Mouse (Mus musculus): ENCODE measurements at regions not wholly inside any gene's neighbourhood (a gene's known extent, or its start where the extent isn't known, plus 50 kb on each side); places are given as distances from the start of the nearest gene placed in this dataset.

- Histone ChIP-seq H3K4me1 (ENCODE audit: control insufficient read depth in 1 of 2, insufficient read depth in 2 of 2, low read length in 2 of 2) (no peaks in the 10 kb centered on the region), H3K27ac (ENCODE audit: control insufficient read depth, low read depth, low read length) (no peak overlapping the region), H3K79me2 (ENCODE audit: control insufficient read depth, insufficient read depth, low read length, poor library complexity) (no peaks in the 10 kb centered on the region), H3K9ac (ENCODE audit: control insufficient read depth, low read depth, low read length, poor library complexity, severe bottlenecking) (no peak overlapping the region), H3K36me3 (ENCODE audit: control insufficient read depth in 1 of 2, insufficient read depth in 2 of 2, low read length in 2 of 2) (no peaks in the 10 kb centered on the region), H3K27me3 (ENCODE audit: control insufficient read depth in 1 of 2, insufficient read depth in 2 of 2, low read length in 2 of 2) (no peaks in the 10 kb centered on the region; a peak in 1 of 4 replicates), H3K9me3 (replicated peaks; ENCODE audit: insufficient read depth, low read length) (no peaks in the 10 kb centered on the region), H3K4me3 (ENCODE audit: control insufficient read depth in 1 of 2, insufficient read depth in 1 of 2, low read depth in 2 of 2, low read length in 2 of 2) (no peak overlapping the region)
- TF ChIP-seq HCFC1 (IDR thresholded peaks at IDR 0.05; ENCODE audit: low read depth, low read length) (no peak), RAD21 (IDR thresholded peaks at IDR 0.05; ENCODE audit: low read depth, low read length) (no peak), ZC3H11A (IDR thresholded peaks at IDR 0.05; ENCODE audit: low read depth, low read length) (no peak), USF2 (IDR thresholded peaks at IDR 0.05; ENCODE audit: borderline replicate concordance in 1 of 2, insufficient read depth in 1 of 2, low read depth in 1 of 2, low read length in 2 of 2) (no peak), SMC3 (IDR thresholded peaks at IDR 0.05; ENCODE audit: low read depth, low read length) (no peak), CHD1 (IDR thresholded peaks at IDR 0.05; ENCODE audit: low read depth, low read length) (no peak), GATA1 (IDR thresholded peaks at IDR 0.05; ENCODE audit: low read depth, low read length) (no peak), NRF1 (IDR thresholded peaks at IDR 0.05; ENCODE audit: insufficient read depth, low read depth, low read length, poor library complexity, severe bottlenecking) (no peak), RCOR1 (IDR thresholded peaks at IDR 0.05; ENCODE audit: low read depth, low read length) (no peak), MAFK (IDR thresholded peaks at IDR 0.05; ENCODE audit: borderline replicate concordance, low read depth, low read length) (no peak), CHD2 (IDR thresholded peaks at IDR 0.05; ENCODE audit: low read length) (no peak), MEF2A (IDR thresholded peaks at IDR 0.05; ENCODE audit: extremely low read depth, insufficient replicate concordance, low read depth, low read length, poor library complexity, severe bottlenecking) (no peak), MAZ (IDR thresholded peaks at IDR 0.05; ENCODE audit: low read depth, low read length) (no peak), GABPA (IDR thresholded peaks at IDR 0.05; ENCODE audit: low read depth, low read length) (no peak), USF1 (IDR thresholded peaks at IDR 0.05; ENCODE audit: low read depth, low read length) (no peak), UBTF (IDR thresholded peaks at IDR 0.05; ENCODE audit: borderline replicate concordance, insufficient read depth, low read depth, low read length) (no peak), POLR2AphosphoS2 (IDR thresholded peaks at IDR 0.05; ENCODE audit: low read length) (no peak), KAT2A (conservative IDR thresholded peaks at IDR 0.05; ENCODE audit: low read depth, low read length) (no peak)
- DNase-seq (ENCODE audit: low read depth, low spot score) = no peak
Measured at GRCm38 (mm10) chr13:38751876-38752275, 93.0 kb upstream of the Eef1e1 start.

GRCm38 (mm10) chr13:38740066-38740465, 81.2 kb upstream of the Eef1e1 start:
- H3K9me3 ChIP-seq (replicated peaks; ENCODE audit: insufficient read depth, low read length) = no peaks in the 10 kb centered on the region
- H3K36me3 ChIP-seq (ENCODE audit: control insufficient read depth in 1 of 2, insufficient read depth in 2 of 2, low read length in 2 of 2) = no peaks in the 10 kb centered on the region
- TF ChIP-seq POLR2A (IDR thresholded peaks at IDR 0.05; ENCODE audit: control insufficient read depth in 1 of 2, insufficient read depth in 1 of 2, low read depth in 1 of 2, low read length in 2 of 2, poor library complexity in 1 of 2) = no peak
- no peak for TF ChIP-seq MAZ (IDR thresholded peaks at IDR 0.05; ENCODE audit: low read depth, low read length)
- no peak for TF ChIP-seq USF1 (IDR thresholded peaks at IDR 0.05; ENCODE audit: low read depth, low read length)
- TF ChIP-seq SMC3 (IDR thresholded peaks at IDR 0.05; ENCODE audit: low read depth, low read length) = no peak
- no peak for TF ChIP-seq ETS1 (IDR thresholded peaks at IDR 0.05; ENCODE audit: low read depth, low read length)
- TF ChIP-seq SIN3A (IDR thresholded peaks at IDR 0.05; ENCODE audit: low read length) = no peak
- no peak for TF ChIP-seq ELF1 (IDR thresholded peaks at IDR 0.05; ENCODE audit: low read depth, low read length)
- TF ChIP-seq USF2 (IDR thresholded peaks at IDR 0.05; ENCODE audit: borderline replicate concordance in 1 of 2, insufficient read depth in 1 of 2, low read depth in 1 of 2, low read length in 2 of 2) = no peak
- TF ChIP-seq NELFE (IDR thresholded peaks at IDR 0.05; ENCODE audit: low read depth, low read length) = no peak
- no peak for TF ChIP-seq UBTF (IDR thresholded peaks at IDR 0.05; ENCODE audit: borderline replicate concordance, insufficient read depth, low read depth, low read length)
- no peak for TF ChIP-seq HCFC1 (IDR thresholded peaks at IDR 0.05; ENCODE audit: low read depth, low read length)
- no peak for TF ChIP-seq JUND (IDR thresholded peaks at IDR 0.05; ENCODE audit: low read depth, low read length)
- no peak for TF ChIP-seq MXI1 (IDR thresholded peaks at IDR 0.05; ENCODE audit: low read depth, low read length)
- no peak for TF ChIP-seq GABPA (IDR thresholded peaks at IDR 0.05; ENCODE audit: low read depth, low read length)
- H3K27me3 ChIP-seq (ENCODE audit: control insufficient read depth in 1 of 2, insufficient read depth in 2 of 2, low read length in 2 of 2) = peaks cover 0 to 1% of the 10 kb centered on the region in 2 experiments; a peak in 1 of 4 replicates
- no peak for DNase-seq (ENCODE audit: low read depth, low spot score)
- no peak overlapping the region for H3K27ac ChIP-seq (ENCODE audit: control insufficient read depth, low read depth, low read length)
- no peak overlapping the region for H3K4me3 ChIP-seq (ENCODE audit: control insufficient read depth in 1 of 2, insufficient read depth in 1 of 2, low read depth in 2 of 2, low read length in 2 of 2)
- H3K79me2 ChIP-seq (ENCODE audit: control insufficient read depth, insufficient read depth, low read length, poor library complexity) = no peaks in the 10 kb centered on the region
- H3K9ac ChIP-seq (ENCODE audit: control insufficient read depth, low read depth, low read length, poor library complexity, severe bottlenecking) = no peak overlapping the region
- no peaks in the 10 kb centered on the region for H3K4me1 ChIP-seq (ENCODE audit: control insufficient read depth in 1 of 2, insufficient read depth in 2 of 2, low read length in 2 of 2)
